Mouse (Mus musculus) C2C12 (cell line): ENCODE results near the gene Snrk.

ENCODE experiments used
- CEBPB ChIP-seq: IDR thresholded peaks from one replicate; pipeline ENCODE4 v1.6.1; 2011; ENCODE audit warnings: low read depth, mild to moderate bottlenecking, control low read depth, moderate library complexity
- CTCF ChIP-seq: IDR thresholded peaks from one replicate; pipeline ENCODE4 v1.5.1; 2011; ENCODE audit not compliant: control insufficient read depth, insufficient read depth, insufficient read length
- FOSL1 ChIP-seq: IDR thresholded peaks from one replicate; pipeline ENCODE4 v1.8.0; 2011; ENCODE audit warnings: mild to moderate bottlenecking, low read length; ENCODE audit not compliant: poor library complexity, insufficient read depth, severe bottlenecking
- MAX ChIP-seq: IDR thresholded peaks from one replicate; pipeline ENCODE4 v1.6.1; 2011; ENCODE audit warnings: mild to moderate bottlenecking, control low read depth
- MYOD1 ChIP-seq: IDR thresholded peaks from one replicate; pipeline ENCODE4 v1.6.1; 2011; ENCODE audit warnings: low read depth; ENCODE audit not compliant: control insufficient read depth, insufficient read length
- MYOG ChIP-seq: IDR thresholded peaks from one replicate; pipeline ENCODE4 v1.6.1; 2011; ENCODE audit not compliant: control insufficient read depth, insufficient read length; ENCODE audit errors: extremely low read depth
- USF1 ChIP-seq: IDR thresholded peaks from one replicate; pipeline ENCODE4 v1.6.1; 2011; ENCODE audit warnings: low read depth, mild to moderate bottlenecking, control low read depth, moderate library complexity

DNA sequence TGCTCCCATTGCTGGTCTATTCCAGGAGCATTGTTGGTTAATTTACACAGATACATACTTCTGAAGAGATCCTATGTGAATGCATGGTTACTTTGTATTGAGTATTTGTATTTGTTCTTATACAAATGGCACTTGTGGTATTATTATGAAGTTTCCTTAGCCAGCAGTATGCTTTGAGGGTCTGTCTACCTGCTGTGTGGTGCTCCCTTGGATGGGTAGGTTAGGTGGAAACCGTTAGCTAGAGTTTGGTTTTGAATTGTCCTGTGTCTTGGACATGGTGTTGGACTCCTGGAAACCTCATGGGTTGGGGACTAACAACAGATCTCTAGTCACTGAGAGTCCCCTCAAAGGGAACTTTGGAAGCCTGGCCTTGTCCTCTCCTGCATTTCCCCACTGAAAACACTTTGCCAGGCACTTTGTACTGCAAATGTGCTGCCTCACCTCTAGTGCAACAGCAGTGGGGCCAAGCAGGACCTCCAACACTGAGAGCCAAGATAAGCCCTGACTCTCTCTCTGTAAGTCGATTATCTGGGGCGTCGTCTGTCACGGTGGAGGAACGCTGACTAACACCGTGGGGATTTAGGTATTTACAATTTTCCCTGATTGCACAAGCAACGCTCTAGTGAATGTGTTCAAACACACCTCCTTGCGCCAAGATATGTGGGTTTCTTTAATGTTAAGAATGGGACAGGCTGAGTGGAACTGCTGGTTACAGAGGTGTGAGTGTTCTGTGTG lies 13.3 kb upstream of the Snrk start:
- no peak for TF ChIP-seq CTCF
- TF ChIP-seq USF1, result no peak
- no peak for TF ChIP-seq MAX
- TF ChIP-seq CEBPB, result peak; percentile 84
- TF ChIP-seq MYOD1, result no peak
- TF ChIP-seq MYOG, result no peak
- no peak for TF ChIP-seq FOSL1
